Mouse (Mus musculus) lung, adult 2 months (tissue): ENCODE results near the gene Mrpl12.

Experiments
- CTCF ChIP-seq: fragments of 200-500 bp; IDR thresholded peaks from 2 replicates; pipeline ENCODE4 v1.5.1; 2011; ENCODE audit warnings: mild to moderate bottlenecking, low read length, control low read depth; ENCODE audit not compliant: insufficient read depth
- POLR2A ChIP-seq: fragments of 200-500 bp; IDR thresholded peaks from 2 replicates; pipeline ENCODE4 v1.6.1; 2011; ENCODE audit warnings: low read depth, mild to moderate bottlenecking, control low read depth, low read length, borderline replicate concordance; ENCODE audit errors: extremely low read depth

DNA sequence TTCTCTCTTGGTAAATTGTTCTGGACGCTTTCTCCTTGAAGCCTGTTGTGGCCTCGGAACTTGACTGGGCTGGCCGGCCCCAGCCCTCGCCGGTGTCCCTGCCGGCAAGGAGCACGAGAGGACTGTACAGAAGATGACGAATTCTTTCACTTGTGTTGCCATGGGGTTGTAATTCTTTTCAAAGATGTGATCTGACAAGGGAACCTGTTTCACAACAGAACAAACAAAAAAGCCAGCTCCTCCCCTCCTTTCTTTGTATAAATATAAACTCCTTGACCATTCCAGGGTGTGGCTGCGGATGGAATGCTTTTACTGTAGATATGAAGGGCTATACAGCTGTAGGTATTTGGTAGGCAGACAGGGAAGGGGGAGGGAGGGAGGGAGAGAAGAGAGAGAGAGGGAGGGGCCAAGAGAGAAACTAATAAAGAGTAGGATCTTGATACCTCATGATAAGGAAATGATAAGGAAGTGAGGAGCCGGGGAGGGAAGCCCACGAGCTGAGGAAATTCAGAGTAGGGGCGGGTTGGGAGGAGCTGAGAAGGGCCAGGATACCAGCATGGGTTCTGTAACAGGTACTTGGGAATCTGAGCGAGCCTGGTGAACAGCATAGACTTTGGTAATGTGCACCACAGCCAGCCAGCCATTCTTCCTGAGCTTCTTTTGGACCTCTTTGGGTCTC lies 23.3 kb downstream of the Mrpl12 start:
- TF ChIP-seq CTCF (no peak), POLR2A (no peak)
